Mouse (Mus musculus): Measurements from ENCODE around the gene Tenm2.

Gene Tenm2

GRCm38 (mm10) chr11:36220651-36221050 is 1015.1 kb downstream of the Tenm2 start:
- no peak for DNase-seq (ENCODE audit: low read depth, low spot score)

GRCm38 (mm10) chr11:36219586-36219985 is 1016.2 kb downstream of the Tenm2 start:
- no peak for DNase-seq (ENCODE audit: low read depth, low spot score)

- DNase-seq (ENCODE audit: low read depth, low spot score): no peak
Observed at GRCm38 (mm10) chr11:36214589-36214988, 1021.2 kb downstream of the Tenm2 start.

GRCm38 (mm10) chr11:36204381-36204780 is 1031.4 kb downstream of the Tenm2 start:
- no peak for DNase-seq (ENCODE audit: low read depth, low spot score)

GRCm38 (mm10) chr11:36203896-36204295 is 1031.9 kb downstream of the Tenm2 start:
- no peak for DNase-seq (ENCODE audit: low read depth, low spot score)

GRCm38 (mm10) chr11:36194348-36194747 is 1041.4 kb downstream of the Tenm2 start:
- no peak for DNase-seq (ENCODE audit: low read depth, low spot score)

- DNase-seq (ENCODE audit: low read depth, low spot score): no peak
Observed at GRCm38 (mm10) chr11:36176106-36176505, 1059.7 kb downstream of the Tenm2 start.

- DNase-seq (ENCODE audit: low read depth, low spot score): no peak
Observed at GRCm38 (mm10) chr11:36173076-36173690, 1062.6 kb downstream of the Tenm2 start.

- DNase-seq (ENCODE audit: low read depth, low spot score): no peak
Observed at GRCm38 (mm10) chr11:36172520-36172919, 1063.2 kb downstream of the Tenm2 start.

GRCm38 (mm10) chr11:36171991-36172390 is 1063.8 kb downstream of the Tenm2 start:
- DNase-seq (ENCODE audit: low read depth, low spot score): no peak

- DNase-seq (ENCODE audit: low read depth, low spot score): no peak
Observed at GRCm38 (mm10) chr11:36171221-36171620, 1064.5 kb downstream of the Tenm2 start.

GRCm38 (mm10) chr11:36169738-36170137 is 1066.0 kb downstream of the Tenm2 start:
- no peak for DNase-seq (ENCODE audit: low read depth, low spot score)

- no peak for DNase-seq (ENCODE audit: low read depth, low spot score)
Observed at GRCm38 (mm10) chr11:36168921-36169537, 1066.7 kb downstream of the Tenm2 start.

- DNase-seq (ENCODE audit: low read depth, low spot score): no peak
Observed at GRCm38 (mm10) chr11:36167766-36168318, 1067.9 kb downstream of the Tenm2 start.

- DNase-seq (ENCODE audit: low read depth, low spot score): no peak
Observed at GRCm38 (mm10) chr11:36163580-36163979, 1072.2 kb downstream of the Tenm2 start.

GRCm38 (mm10) chr11:36161765-36162321 is 1073.9 kb downstream of the Tenm2 start:
- no peak for DNase-seq (ENCODE audit: low read depth, low spot score)

- DNase-seq (ENCODE audit: low read depth, low spot score): no peak
Observed at GRCm38 (mm10) chr11:36153450-36153849, 1082.3 kb downstream of the Tenm2 start.

- no peak for DNase-seq (ENCODE audit: low read depth, low spot score)
Observed at GRCm38 (mm10) chr11:36153011-36153410, 1082.8 kb downstream of the Tenm2 start.

- DNase-seq (ENCODE audit: low read depth, low spot score): peak; percentile 13
Observed at GRCm38 (mm10) chr11:36152226-36152625, 1083.5 kb downstream of the Tenm2 start.

- DNase-seq (ENCODE audit: low read depth, low spot score): no peak
Observed at GRCm38 (mm10) chr11:36149092-36149491, 1086.7 kb downstream of the Tenm2 start.

- no peak for DNase-seq (ENCODE audit: low read depth, low spot score)
Observed at GRCm38 (mm10) chr11:36145057-36145456, 1090.7 kb downstream of the Tenm2 start.

- DNase-seq (ENCODE audit: low read depth, low spot score): no peak
Observed at GRCm38 (mm10) chr11:36140411-36140810, 1095.4 kb downstream of the Tenm2 start.

- DNase-seq (ENCODE audit: low read depth, low spot score): no peak
Observed at GRCm38 (mm10) chr11:36139521-36139920, 1096.2 kb downstream of the Tenm2 start.

Data from forelimb bud, embryonic 11.5 days (tissue).